Mouse (Mus musculus) CH12.LX (cell line): ENCODE data around the gene Aldh5a1.

Experiments
- CHD1 ChIP-seq: IDR thresholded peaks from 2 replicates; pipeline ENCODE4 v1.6.1; 2012; ENCODE audit warnings: low read depth, low read length, improper control_type of control experiment, inconsistent platforms
- CTCF ChIP-seq, 2 experiments: IDR thresholded peaks in 1 of 2; conservative IDR thresholded peaks in 1 of 2; 2 replicates each; pipeline ENCODE4 v1.5.1; 2011 to 2012; ENCODE audit warnings: low read depth in 2 of 2, low read length in 2 of 2, improper control_type of control experiment in 1 of 2, inconsistent platforms in 1 of 2, mild to moderate bottlenecking in 1 of 2, moderate library complexity in 1 of 2
- JUND ChIP-seq: conservative IDR thresholded peaks from 2 replicates; pipeline ENCODE4 v1.6.1; 2011; ENCODE audit warnings: low read depth, low read length, improper control_type of control experiment
- MAFK ChIP-seq: IDR thresholded peaks from 2 replicates; pipeline ENCODE4 v1.6.1; 2011; ENCODE audit warnings: low read length, improper control_type of control experiment; ENCODE audit not compliant: insufficient replicate concordance
- MEF2A ChIP-seq: IDR thresholded peaks from 2 replicates; pipeline ENCODE4 v1.6.1; 2014; ENCODE audit warnings: low read depth, mild to moderate bottlenecking, inconsistent platforms, low read length, improper control_type of control experiment, borderline replicate concordance
- MXI1 ChIP-seq: IDR thresholded peaks from 2 replicates; pipeline ENCODE4 v1.6.1; 2011; ENCODE audit warnings: mild to moderate bottlenecking, low read depth, low read length, improper control_type of control experiment
- MYC ChIP-seq: IDR thresholded peaks from 2 replicates; pipeline ENCODE4 v1.6.1; 2011; ENCODE audit warnings: low read depth, mild to moderate bottlenecking, improper control_type of control experiment, low read length
- POLR2A ChIP-seq: IDR thresholded peaks from 2 replicates; pipeline ENCODE4 v1.6.1; 2011; ENCODE audit warnings: low read depth, mild to moderate bottlenecking, improper control_type of control experiment, low read length
- TBP ChIP-seq: conservative IDR thresholded peaks from 2 replicates; pipeline ENCODE4 v1.6.1; 2011; ENCODE audit warnings: low read depth, low read length, improper control_type of control experiment
- USF1 ChIP-seq: IDR thresholded peaks from 2 replicates; pipeline ENCODE4 v1.6.1; 2014; ENCODE audit warnings: low read depth, mild to moderate bottlenecking, inconsistent platforms, low read length, improper control_type of control experiment
- ZMIZ1 ChIP-seq: IDR thresholded peaks from 2 replicates; pipeline ENCODE4 v1.6.1; 2012; ENCODE audit warnings: low read depth, mild to moderate bottlenecking, inconsistent platforms, low read length, improper control_type of control experiment

GRCm38 (mm10) chr13:24937839-24938166, 342 bp upstream of the Aldh5a1 start:
- no peak for TF ChIP-seq TBP
- no peak for TF ChIP-seq MAFK
- no peak for TF ChIP-seq CTCF (conservative IDR thresholded peaks at IDR 0.05 in 1 of 2, IDR thresholded peaks at IDR 0.05 in 1 of 2; ENCODE audit: low read depth in 2 of 2, low read length in 2 of 2)
- TF ChIP-seq MYC: no peak
- no peak for TF ChIP-seq ZMIZ1
- TF ChIP-seq CHD1: no peak
- TF ChIP-seq MXI1: no peak; the same call in 1 of the 2 replicates
- TF ChIP-seq MEF2A: no peak
- TF ChIP-seq POLR2A: no peak
- no peak for TF ChIP-seq USF1
- TF ChIP-seq JUND: no peak
